Mouse (Mus musculus): ENCODE data around the gene Scarb1.
A peak's percentile ranks its signal among the peaks of the same experiment; 100 is the strongest.
"Not testable (repeated sequence)": the region's sequence is repeated elsewhere in the genome, so short reads cannot be mapped to it uniquely, and the experiment has no call there.

Scarb1 gene

DNA sequence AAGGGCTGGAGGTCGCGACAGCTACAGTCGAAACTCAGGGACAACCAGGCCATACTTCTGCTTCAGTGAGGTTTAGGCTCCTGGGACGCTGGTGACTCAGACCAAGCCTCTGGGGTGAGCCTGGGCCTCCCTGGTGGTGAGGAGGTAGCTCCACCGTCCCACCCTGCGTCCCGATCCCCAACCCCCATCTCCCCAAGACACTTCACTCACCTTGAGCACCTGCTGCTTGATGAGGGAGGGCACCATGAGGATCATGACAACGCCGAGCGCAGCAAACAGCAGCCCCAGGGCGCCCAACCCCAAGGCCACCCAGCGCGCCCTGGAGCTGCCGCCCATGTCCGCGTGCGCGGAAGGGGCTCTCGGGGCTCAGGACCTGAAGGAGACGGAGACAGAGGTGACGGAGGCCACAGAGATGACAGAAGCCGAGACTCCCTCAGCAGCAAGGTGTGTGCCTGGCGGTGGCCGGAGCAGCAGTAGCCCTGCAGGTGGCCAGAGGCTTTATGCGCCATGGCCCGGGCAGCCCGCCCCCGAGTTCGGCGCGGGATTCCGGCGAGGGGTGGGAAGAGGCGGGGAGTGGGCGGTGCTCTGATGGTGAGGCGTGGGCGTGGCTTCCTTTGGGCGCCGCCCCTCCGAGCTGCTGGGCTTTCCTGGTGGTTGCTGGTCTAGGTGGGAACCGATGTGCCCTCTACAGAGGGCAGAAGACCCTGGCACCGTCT, at the start of gene Scarb1:
Gene Scarb1 (minus strand): TSS at position 548 of the 716 bp plus-strand sequence.
- peak; percentile 89 for DNase-seq

DNA sequence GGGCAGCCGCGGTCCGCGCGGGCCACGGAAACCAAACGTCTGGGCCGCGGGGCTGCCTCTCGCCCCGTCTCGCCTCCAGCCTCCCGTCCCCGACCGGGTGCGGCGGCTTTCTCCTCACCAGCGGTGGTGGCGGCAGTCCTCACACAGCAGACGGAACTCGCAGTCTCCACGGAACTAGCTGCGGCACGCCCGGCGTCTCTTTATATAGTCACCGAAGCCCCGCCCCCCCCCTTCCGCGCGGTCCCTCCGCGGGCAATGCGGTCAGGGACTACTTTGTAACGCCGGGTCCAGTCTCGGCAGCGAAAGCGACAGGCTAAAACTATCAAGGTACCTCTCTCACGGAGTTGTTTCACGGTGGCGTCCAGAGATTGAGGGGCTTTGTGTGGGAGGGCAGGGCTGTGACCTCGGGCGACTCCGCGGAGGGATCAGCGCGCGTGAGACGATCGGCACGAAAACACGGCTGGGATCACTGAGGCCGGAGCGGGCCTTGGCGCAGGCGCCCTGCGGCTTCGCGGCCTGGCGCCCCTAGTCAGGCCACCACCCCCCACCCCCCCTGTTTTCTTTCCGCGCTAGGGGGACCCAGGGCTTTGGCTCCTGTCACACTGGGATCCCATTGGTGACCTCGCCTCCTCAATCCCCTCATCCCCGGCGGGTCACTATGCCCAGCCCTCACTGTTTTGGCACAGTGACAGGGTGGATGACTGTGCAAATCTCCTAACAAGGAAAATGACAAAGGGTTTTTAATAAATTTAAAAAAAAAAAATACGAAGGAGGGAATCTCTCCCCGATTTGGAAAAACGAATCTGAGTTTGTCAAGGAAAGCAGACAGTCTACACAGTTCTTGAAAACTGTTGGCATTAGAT, 48.9 kb upstream of the Scarb1 start, which contains the start of gene Ubc:
Gene Ubc (minus strand): TSS at position 624 of the 863 bp plus-strand sequence.
- DNase-seq = peak; percentile 92

DNA sequence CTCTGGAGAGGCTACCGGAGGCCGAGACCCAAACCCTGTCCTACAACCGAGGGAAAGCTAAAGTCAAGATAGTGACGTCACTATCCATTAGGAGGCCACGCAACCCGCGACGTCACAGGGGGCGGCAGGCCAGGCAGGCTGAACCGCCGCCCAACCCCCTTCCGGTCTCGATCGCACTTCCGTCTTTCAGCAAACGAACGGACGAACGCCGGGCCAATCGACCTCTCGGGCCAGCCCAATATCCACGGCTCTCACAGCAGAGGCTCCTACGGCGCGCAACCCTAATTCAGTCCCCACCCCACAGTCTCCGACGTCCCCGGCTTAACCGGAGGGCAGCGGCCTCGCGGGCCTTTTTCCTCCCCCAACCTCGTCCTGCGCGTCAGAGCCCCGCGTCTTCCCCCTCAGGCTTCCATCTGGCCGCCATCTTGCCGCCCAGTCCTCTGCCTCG, 48.3 kb upstream of the Scarb1 start, which contains the start of gene Gm10382:
Gene Gm10382 (plus strand): TSS at position 192 of the 448 bp plus-strand sequence.
- peak; percentile 89 for DNase-seq

DNA sequence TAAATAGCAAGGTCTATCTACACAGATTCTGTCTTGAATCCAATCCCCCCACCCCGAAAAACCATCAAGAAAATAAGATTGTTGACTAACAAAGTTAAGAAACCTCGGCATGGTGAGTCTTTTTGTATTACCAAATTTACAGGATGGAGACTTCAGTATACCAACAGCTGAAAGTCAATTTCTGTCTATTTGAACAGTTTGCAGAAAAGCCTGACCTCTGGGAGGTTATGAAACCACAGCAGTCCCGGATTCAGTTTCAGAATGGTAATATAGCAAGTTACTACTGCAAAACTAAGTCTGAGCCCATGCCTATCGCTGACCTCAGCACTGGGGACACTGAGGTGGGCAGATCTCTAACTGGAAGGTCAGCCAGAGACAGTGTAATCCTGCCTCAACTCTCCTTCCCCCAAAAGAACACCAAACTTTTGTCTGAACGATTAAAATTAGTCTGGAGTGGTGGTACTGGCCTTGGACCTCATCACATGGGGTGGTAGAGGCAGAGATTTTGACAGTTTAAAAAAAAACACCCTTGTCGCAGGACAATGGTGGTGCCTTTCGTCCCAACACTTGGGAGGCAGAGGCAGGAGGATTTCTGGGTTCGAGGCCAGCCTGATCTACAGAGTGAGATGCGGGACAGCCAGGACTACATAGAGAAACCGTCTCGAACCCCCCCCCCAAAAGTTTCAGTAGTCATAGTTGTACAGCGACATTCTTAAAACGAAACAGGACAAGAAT, 47.6 kb upstream of the Scarb1 start:
- DNase-seq = no peak

DNA sequence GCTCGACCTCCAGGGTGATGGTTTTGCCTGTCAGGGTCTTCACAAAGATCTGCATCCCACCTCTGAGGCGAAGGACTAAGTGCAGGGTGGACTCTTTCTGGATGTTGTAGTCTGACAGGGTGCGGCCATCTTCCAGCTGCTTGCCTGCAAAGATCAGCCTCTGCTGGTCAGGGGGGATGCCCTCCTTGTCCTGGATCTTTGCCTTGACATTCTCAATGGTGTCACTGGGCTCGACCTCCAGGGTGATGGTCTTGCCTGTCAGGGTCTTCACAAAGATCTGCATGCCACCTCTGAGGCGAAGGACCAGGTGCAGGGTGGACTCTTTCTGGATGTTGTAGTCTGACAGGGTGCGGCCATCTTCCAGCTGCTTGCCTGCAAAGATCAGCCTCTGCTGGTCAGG, 46.4 kb upstream of the Scarb1 start:
- DNase-seq = not testable (repeated sequence)

DNA sequence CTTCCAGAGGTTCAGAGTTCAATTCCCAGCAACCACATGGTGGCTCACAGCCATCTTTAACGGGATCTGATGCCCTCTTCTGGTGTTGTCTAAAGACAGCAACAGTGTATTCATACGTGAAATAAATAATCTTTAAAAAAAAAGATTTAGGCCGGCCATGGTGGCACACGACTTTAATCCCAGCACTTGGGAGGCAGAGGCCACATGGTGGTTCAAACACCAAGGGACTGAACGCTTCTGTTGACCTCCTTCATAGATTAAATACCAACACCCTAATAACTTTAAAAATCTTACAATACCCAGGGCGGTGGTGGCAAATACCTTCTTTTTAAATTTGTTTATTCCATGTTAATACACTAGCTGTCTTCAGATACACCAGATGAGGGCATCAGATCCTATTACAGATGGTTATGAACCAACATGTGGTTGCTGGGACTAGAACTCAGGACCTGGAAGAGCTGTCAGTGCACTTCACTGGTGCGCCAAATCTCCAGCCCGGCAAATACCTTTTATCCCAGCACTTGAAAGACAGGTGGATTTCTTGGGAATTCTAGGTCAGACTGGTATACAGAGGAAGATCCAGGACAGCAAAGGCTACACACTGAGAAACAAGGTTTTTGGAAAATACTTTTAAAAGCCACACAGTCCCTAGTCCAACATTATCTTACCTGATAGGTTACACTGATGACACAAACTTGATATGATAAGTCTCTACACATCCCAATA, 44.5 kb upstream of the Scarb1 start:
- DNase-seq = no peak

DNA sequence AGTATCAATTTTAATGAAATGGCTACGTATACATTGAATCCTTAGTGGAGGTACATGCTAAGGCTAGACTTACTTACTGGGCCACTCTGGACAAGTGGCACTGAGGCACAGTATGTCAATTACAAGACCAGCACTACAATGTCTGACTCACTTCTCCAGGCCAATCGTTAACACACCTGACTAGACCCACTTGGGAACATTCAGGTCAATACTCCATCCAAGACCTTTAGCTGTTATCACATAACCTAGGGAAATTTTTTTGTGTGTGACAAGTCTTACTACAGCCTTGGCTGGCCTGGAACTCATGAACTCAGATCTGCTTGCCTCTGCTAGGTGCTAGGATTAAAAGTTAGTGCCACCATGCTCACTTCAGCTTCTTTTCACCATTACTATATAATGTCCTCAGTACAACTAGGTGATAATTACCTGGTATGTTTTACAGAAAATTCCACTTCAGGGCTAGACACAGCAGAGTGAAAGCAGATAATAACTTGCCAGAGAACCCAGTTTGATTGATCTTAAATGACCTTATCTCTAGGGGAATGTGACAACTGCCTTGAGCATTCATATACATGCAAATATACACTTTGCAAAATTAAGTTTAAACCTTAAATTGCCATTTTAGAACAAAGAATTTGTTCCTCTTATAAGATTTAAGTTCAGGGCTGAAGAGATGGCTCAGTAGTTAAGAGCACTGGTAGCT, 43.8 kb upstream of the Scarb1 start:
- DNase-seq = no peak

DNA sequence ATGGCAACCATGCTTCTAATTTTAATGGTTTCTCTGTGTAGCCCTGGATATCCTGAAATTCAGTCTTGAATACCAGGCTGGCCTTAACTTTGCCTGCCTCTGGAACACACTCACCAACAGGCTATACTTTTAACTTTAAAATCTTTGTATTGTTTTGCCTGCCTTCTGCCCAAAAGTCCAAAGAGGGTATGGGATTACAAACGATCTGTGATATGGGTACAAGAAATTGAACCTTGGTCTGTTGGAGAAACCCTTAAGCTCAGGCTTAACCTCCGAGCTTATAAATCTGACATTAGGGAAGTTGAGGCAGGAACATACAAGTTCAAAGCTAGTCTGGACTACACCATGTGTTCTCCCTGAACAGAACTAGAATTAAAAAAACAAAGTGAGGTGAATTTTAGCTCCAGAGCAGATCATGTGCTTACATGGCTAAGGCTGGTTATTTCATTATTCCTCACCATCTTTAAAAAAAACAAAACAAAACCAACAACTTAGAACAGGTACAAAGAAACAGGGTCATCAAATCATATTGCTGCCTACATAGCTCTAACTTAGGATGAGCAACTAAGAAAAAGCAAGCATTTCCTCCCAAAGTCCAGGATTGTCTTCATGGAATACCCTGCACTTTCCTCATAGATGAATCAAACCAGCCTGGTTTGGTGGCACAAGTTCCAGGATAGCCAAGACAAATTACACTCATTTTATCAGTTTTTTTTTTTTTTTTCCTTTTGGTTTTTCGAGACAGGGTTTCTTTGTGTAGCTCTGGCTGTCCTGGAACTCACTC, 42.9 kb upstream of the Scarb1 start:
- DNase-seq = no peak

DNA sequence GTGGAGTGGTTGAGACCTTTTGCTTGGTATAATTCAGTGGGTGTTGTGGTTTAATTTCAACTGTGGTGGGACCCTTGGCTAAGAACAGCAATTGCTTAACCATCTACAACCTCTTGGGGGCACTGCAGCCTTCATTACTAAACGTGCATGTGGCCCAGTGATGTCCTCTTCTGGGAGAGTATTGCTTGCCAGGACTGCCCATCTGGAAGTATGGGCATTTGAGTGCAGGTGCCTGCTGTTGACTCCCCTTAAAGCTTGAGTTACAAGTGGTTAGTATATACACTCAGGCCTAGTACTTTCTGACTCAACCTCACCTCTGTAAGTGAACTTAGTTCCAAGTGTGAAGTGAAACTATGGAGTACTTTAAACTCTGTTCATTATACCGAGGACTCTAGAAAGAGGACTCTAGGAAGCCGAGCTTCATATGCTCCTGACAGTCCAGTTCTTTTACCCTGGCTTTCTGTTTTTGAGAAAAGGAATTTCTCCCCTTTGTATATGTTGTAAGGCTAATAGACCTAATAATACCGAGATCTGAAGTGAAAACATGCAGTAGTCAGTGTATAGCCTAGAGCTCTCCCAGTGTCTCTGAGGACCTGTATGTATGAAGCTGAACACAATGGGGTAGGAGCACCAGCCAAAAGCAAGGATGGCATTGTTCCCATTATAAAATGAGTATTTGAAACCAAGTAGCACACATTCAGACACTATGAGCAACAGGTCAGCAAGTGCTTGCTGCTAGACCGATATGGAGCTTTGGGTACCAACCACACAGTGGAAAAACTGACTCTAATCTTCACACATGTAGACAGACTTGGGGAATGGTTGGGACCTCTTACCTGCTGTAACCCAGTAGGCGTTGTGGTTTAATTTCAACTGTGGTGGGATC, 42.0 kb upstream of the Scarb1 start:
- DNase-seq = peak; percentile 61

DNA sequence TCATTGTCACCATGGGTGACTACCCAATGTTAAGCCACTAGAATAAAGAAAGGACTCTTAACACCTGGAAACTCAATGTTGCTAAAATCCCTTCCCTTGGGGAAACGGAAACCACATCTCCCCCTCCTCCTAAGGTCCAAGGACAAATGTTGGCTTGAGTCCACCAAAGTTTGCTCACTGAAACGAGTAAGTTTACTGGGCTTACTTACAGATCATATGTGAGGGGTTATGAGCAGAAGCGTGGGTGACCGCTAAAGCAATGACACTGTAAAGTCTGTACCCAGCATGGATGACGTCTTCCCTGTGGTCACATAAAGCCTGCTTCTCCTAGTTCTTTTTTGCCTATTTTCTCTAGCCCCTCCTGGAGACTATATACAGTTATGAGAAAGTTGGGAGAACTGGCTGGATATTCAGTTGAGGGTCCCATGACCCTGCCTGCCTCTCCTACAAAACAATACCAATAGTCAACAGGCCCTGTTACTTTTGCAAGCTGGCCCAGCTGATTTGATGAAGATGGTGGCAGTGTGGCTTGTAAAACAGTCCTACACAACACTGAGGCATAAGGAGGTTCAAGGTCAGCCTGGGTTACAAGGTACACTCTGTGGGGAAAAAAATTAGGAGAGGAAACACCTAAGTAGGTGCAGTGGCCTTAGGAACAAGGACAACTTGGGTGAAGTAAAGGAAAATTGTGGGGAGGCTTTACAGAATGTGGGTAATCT, 41.2 kb upstream of the Scarb1 start:
- no peak for DNase-seq

DNA sequence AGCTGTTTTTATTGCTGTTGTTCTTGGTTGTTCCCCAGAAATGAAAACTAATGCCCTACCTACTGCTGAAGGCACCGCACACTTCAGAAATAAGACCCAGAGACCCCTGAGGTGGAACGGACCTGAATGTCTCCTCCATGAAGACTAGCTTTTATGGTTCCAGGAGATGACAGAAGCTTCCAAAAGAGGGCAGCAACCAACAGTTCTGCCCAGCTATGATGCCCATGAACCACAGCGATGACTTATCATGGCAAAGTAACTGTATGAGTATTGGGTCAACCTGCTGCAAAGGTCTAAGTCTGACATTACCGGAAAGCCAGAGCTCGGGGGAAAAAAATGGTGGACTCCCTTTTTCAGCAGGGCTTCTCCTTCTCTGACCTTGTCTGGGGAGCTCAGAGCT, 38.0 kb upstream of the Scarb1 start:
- no peak for DNase-seq

DNA sequence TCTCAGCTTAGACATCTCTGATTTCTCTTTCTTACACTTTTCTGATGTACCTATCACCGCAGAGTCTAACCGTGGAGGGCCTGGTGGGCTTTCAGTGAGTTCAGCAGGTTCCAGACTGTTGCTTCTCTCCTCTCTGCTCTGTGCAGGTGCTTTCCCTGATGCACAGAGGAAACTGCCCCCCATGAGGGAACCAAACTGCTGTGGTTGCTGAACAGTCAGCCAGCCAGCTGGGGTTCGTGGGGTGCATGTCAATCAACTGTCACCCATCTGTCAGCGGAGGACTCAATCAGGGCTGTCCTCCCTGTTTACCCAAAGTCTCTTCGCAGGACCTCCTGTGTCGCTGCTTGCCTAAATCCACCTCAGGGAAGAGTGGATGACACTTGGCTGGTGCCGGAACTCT, 36.3 kb upstream of the Scarb1 start:
- DNase-seq = no peak

DNA sequence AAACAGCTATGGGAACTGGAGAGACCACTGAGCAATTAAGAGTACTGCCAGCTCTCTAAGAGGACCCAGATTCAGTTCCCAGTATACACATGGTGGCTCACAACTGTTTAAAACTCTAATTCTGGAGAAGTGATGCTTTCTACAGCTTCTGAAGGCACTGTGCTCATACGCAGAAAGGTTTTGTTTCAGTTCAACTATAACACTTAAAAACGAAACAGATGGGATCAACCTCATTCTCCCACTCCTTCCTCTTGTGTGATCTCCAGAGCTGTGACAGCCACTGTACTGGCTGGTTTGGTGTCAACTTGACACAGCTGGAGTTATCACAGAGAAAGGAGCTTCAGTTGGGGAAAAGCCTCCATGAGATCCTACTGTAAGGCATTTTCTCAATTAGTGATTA, 35.0 kb upstream of the Scarb1 start:
- DNase-seq = no peak

DNA sequence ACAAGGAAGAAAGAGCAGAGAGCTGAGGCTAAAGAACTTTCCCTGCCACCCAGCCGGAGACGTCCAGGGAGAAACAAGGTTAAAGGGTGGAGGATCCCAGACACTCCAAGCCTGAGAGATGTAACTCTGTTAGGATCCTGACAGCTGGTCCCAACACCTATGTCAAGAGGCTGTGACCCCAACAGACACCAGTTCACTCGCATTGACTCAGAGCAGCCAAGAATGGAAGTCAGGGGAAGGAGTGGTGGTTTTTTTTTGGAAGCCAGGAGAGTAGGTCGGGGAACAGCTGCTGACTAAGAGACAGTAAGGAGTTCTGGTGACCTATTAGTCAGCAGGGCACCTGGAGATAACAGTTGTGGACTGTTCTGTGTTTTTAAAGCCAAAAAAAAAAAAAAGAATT, 31.1 kb upstream of the Scarb1 start:
- DNase-seq = no peak

DNA sequence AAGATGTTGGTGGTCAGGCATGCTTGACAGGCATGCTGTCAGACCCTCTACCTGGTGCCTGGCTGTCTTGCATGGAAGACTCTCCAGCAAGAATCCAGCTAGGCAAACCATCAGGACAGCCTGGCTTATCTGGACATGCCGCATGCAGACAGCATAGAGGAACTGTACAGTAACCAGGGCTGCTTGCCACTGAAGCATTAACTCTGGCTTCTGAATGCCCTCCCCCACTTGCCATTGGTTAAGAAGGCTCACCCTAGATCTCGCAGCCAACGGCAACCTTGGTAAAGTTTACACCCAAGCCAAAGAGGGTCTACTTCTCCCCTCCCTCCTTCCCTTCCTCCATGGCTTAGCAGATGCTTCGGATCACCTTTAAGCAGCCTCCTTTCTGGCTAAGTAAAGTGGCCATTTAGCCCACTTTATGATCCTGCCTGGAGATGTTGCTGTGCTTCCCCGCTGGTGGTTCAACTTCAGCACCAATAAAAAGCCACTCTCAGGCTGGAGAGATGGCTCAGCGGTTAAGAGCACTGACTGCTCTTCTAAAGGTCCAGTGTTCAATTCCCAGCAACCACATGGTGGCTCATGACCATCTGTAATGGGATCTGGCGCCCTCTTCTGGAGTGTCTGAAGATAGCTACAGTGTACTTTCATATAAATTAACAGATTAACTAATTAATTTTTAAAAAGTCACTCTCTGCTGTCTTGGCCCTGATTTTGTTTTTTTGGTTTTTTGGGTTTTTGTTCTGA, 30.2 kb upstream of the Scarb1 start:
- DNase-seq = no peak

DNA sequence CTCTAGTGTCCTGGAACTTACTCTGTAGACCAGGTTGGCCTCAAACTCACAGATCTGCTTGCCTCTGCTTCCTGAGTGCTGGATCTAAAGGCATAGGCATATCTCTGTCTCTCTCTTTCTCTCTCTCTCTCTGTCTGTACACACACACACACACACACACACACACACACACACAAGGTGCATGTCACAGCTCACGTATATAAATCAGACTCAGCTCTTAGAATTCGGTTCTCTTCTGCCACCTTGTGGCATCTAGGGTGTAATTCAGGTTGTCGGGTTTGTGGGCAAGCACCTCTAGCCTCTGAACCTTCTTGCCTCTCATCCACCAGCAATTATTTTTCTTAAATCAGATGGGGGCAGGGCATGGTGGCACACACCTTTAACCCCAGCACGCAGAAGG, 27.7 kb upstream of the Scarb1 start:
- DNase-seq = peak; percentile 67

DNA sequence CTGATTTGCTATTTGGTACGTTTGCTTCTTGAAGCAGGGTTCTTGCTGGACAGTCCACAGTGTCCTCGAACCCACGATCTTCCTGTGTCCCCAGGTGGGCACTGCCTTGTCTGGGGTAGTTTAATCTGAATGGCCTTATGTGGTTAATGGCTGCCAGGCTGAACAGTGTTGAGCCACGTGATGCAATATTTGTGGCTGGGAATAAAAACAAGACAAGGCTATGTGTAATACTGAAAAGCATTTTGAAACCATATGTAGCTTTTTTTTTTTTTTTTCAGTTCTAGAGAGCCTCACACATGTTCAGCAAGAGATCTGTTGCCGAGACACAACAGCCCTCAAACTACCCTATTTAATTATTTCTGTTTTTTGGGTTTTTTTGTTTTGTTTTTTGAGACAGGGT, 27.3 kb upstream of the Scarb1 start:
- DNase-seq = no peak

DNA sequence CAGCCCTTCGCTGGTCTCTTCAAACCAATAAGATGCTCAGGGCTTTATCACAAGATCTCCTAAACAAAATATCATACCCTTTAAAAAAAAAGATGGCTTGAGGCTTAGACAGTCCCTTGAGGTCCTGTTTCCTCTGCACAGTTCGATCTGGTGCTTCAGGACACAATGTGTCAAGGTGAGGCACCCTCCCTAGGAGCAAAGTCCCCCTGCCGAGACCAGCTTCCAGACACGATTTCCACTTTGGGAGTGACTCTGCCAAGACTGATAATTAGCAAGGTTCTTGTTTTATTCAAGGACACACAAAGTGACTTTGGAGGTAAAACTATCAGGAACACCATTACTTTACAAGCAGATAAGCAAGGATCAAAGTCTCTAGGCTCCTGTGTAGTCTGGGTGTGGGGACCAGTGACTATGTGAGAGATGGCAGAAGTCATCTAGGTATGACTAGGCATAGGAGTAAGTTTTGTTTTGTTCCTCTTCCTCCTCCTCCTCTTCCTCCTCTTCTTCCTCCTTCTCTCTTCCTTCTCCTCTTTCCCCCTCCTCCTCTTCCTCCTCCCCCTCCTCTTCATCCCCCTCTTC, 24.0 kb upstream of the Scarb1 start:
- DNase-seq = no peak
